Mouse (Mus musculus): ENCODE measurements around the gene Lrp5. TPM values are rescaled to one million over a fixed set of nuclear protein-coding genes. Genes with fewer than 3 reads are reported as not detected.
A peak's percentile ranks its signal among the peaks of the same experiment; 100 is the strongest.

Lrp5 gene
- total and polyA plus RNA-seq, 2 experiments from 2014 or later = 0.58 to 15.0 TPM

DNA sequence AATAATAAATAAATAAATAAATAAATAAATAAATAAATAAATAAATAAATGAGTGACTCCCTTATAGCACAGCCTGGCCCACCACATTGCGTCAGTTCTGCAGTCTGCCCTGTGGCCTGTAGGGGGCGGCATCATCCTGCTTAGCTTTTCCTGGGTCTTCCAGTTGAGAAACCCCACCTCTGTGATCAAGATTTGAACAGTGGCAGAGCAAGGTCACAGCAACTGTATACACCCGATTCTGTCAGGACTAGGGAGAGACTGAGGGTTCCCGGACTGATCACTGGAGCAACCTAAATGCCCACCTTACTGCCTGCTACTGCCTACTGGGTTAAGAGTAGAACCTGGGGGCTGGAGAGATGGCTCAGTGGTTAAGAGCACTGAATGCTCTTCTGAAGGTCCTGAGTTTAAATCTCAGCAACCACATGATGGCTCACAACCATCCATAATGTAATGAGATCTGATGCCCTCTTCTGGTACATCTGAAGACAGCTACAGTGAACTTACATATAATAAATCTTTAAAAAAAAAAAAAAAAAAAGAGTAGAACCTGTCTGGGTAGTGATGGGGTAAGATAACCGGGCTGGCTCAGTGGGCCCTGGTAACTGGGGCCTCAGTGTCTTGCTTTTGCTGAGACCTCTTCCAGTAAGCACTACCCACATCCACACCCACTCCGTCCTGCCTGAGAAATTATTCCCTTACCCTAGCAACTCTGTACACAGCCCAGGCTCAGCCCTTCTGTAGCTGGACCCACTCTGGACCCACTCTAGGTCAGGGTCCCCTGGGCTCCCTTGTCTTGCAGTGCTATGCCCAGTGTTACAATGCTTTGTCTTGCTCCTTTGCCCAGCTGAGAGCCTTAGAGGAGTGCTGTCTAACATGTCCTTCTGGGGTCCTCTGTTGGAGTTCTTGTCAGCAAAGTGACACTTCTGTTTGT is 13.4 kb upstream of the Lrp5 start:
- Histone ChIP-seq H3K27me3 (ENCODE audit: insufficient read depth, low read length) (no peaks in the 10 kb centered on the region), H3K4me3 (ENCODE audit: low read depth, low read length) (no peak overlapping the region), H3K4me2 (ENCODE audit: low read depth, low read length, poor library complexity, severe bottlenecking) (no peak overlapping the region), H3K9ac (replicated peaks; ENCODE audit: low read length, poor library complexity, severe bottlenecking) (no peak overlapping the region), H3K36me3 (ENCODE audit: insufficient read depth, low read length) (no peaks in the 10 kb centered on the region), H3K9me3 (ENCODE audit: low read length) (no peaks in the 10 kb centered on the region), H3K27ac (ENCODE audit: low read depth, low read length) (no peak overlapping the region), H3K4me1 (ENCODE audit: insufficient read depth, low read length) (no peaks in the 10 kb centered on the region)
- no peak for ATAC-seq (ENCODE audit: low FRiP score)
- peak; percentile 70 for TF ChIP-seq CTCF (IDR thresholded peaks at IDR 0.05)
- DNase-seq (ENCODE audit: low spot score) = peak; percentile 70
- WGBS = 38% methylated on average over 6 of the region's 6 CpGs

DNA sequence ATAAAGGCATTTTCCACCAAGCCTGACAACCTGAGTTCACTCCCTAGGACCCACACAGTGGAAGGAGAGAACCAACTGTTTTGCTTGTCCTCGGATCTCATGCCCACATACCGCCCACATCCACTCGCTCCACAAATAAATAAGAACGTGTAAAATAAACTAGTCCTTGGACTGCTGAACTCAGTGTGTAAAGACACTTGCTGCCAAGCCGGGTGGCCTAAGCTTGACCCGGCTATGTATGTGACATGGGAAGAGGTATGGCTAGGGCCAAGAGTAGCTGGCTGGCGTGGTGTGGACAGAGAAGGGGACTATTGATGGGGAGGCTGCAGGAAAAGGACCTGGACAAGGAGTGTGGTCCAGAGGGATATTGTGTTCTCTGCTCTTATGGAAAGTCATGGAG is 11.7 kb upstream of the Lrp5 start:
- Histone ChIP-seq H3K36me3 (ENCODE audit: insufficient read depth, low read length) (no peaks in the 10 kb centered on the region), H3K4me3 (ENCODE audit: low read depth, low read length) (no peak overlapping the region), H3K4me2 (ENCODE audit: low read depth, low read length, poor library complexity, severe bottlenecking) (no peak overlapping the region), H3K27me3 (ENCODE audit: insufficient read depth, low read length) (no peaks in the 10 kb centered on the region), H3K4me1 (ENCODE audit: insufficient read depth, low read length) (no peaks in the 10 kb centered on the region), H3K27ac (ENCODE audit: low read depth, low read length) (no peak overlapping the region), H3K9ac (replicated peaks; ENCODE audit: low read length, poor library complexity, severe bottlenecking) (no peak overlapping the region), H3K9me3 (ENCODE audit: low read length) (no peaks in the 10 kb centered on the region)
- ATAC-seq (ENCODE audit: low FRiP score) (no peak), DNase-seq (ENCODE audit: low spot score) (no peak)
- no peak for TF ChIP-seq CTCF (IDR thresholded peaks at IDR 0.05)
- 86% methylated on average over 7 of the region's 7 CpGs for WGBS

DNA sequence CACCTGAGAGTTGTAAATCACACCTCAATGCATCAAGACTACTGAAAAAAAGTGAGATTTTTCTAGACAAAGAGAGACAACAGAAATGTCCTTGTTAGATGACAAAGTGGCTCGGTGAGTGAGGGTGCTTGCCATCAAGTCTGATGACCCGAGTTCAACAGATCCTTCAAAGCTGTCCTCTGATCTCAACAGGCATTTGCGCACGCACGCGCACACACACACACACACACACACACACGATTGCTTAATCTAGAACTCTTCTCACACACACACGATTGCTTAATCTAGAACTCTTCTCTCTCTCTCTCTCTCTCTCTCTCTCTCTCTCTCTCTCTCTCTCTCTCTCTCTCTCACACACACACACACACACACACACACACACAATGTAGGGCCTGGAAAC is 9.6 kb upstream of the Lrp5 start:
- whole genome bisulfite sequencing = 94% methylated on average over 8 of the region's 8 CpGs

DNA sequence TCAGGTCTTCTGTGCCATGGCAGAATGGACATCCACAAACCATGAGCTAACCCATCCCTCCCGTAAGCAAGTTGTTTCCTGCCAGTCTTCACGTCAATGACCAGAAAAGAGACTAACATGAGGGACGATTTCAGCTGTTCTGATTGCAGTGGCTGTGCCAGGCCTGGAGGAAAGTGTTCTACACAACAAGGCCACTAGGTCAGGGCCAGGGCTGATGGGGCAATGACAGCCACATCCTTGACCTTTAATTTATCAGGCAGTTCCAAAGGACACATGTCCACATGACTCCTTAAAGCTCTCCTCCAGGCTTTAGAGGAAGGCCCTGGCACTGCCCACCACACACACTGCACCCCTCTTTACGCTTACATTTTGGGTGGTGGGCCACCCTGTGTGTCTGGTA is 9.1 kb upstream of the Lrp5 start:
- no peak overlapping the region for H3K4me2 ChIP-seq (ENCODE audit: low read depth, low read length, poor library complexity, severe bottlenecking)
- no peak for TF ChIP-seq CTCF (IDR thresholded peaks at IDR 0.05)
- no peaks in the 10 kb centered on the region for H3K27me3 ChIP-seq (ENCODE audit: insufficient read depth, low read length)
- no peak overlapping the region for H3K9ac ChIP-seq (replicated peaks; ENCODE audit: low read length, poor library complexity, severe bottlenecking)
- WGBS = 78% methylated on average over 4 of the region's 4 CpGs
- no peaks in the 10 kb centered on the region for H3K4me1 ChIP-seq (ENCODE audit: insufficient read depth, low read length)
- no peaks in the 10 kb centered on the region for H3K36me3 ChIP-seq (ENCODE audit: insufficient read depth, low read length)
- H3K9me3 ChIP-seq (ENCODE audit: low read length) = no peaks in the 10 kb centered on the region
- ATAC-seq (ENCODE audit: low FRiP score) = no peak
- H3K4me3 ChIP-seq (ENCODE audit: low read depth, low read length) = no peak overlapping the region
- H3K27ac ChIP-seq (ENCODE audit: low read depth, low read length) = no peak overlapping the region
- no peak for DNase-seq (ENCODE audit: low spot score)

More for the DNA sequence above, 9.6 kb upstream of the Lrp5 start:
- Histone ChIP-seq H3K27ac (ENCODE audit: low read depth, low read length) (no peak overlapping the region), H3K4me2 (ENCODE audit: low read depth, low read length, poor library complexity, severe bottlenecking) (no peak overlapping the region), H3K9ac (replicated peaks; ENCODE audit: low read length, poor library complexity, severe bottlenecking) (no peak overlapping the region), H3K36me3 (ENCODE audit: insufficient read depth, low read length) (no peaks in the 10 kb centered on the region), H3K4me1 (ENCODE audit: insufficient read depth, low read length) (no peaks in the 10 kb centered on the region), H3K9me3 (ENCODE audit: low read length) (no peaks in the 10 kb centered on the region), H3K27me3 (ENCODE audit: insufficient read depth, low read length) (no peaks in the 10 kb centered on the region), H3K4me3 (ENCODE audit: low read depth, low read length) (no peak overlapping the region)
- no peak for TF ChIP-seq CTCF (IDR thresholded peaks at IDR 0.05)
- no peak for DNase-seq (ENCODE audit: low spot score)
- ATAC-seq (ENCODE audit: low FRiP score) = no peak

DNA sequence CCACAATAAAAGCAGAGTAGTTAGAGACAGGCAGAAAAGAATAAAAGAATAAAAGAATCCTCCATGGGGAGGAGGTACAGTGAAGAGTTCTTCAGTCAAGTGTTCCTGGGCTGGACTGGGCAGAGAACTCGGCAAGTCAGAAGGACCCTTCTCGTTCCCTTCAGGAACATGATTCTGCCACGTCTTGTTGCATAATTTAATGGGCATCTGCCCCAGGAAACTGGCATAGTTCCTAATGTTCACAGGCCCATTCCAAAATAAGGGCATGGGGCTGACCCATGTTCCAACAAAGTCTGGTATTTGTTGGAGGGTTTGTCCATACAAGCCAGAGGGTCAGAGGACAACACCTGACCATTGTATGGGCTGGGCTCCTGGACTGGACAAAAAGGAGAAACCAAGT is 8.6 kb upstream of the Lrp5 start:
- no peaks in the 10 kb centered on the region for H3K36me3 ChIP-seq (ENCODE audit: insufficient read depth, low read length)
- no peak for ATAC-seq (ENCODE audit: low FRiP score)
- no peak overlapping the region for H3K9ac ChIP-seq (replicated peaks; ENCODE audit: low read length, poor library complexity, severe bottlenecking)
- no peaks in the 10 kb centered on the region for H3K27me3 ChIP-seq (ENCODE audit: insufficient read depth, low read length)
- no peak overlapping the region for H3K27ac ChIP-seq (ENCODE audit: low read depth, low read length)
- 87% methylated on average over 3 of the region's 3 CpGs for WGBS
- H3K4me1 ChIP-seq (ENCODE audit: insufficient read depth, low read length) = no peaks in the 10 kb centered on the region
- H3K9me3 ChIP-seq (ENCODE audit: low read length) = no peaks in the 10 kb centered on the region
- no peak for DNase-seq (ENCODE audit: low spot score)
- H3K4me3 ChIP-seq (ENCODE audit: low read depth, low read length) = no peak overlapping the region
- TF ChIP-seq CTCF (IDR thresholded peaks at IDR 0.05) = no peak
- no peak overlapping the region for H3K4me2 ChIP-seq (ENCODE audit: low read depth, low read length, poor library complexity, severe bottlenecking)

DNA sequence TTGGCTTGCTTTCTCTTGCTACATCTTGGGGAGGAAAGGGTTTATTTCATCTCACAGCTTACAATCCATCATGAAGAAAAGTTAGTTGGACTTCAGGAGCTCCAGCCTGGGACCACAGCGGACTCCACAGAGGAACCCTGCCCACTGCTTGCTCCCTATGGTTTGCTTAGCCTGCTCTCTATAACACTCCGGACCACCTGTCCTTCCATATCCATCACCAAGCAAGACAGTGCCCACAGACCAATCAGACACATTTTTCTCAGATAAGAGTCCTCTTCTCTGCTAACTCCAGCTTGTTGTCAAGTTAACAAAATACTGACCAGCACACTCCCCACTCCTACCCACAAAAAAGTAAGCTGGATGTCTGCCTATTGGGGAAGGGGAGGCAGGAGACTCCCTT is 8.1 kb upstream of the Lrp5 start:
- WGBS = 83% methylated on average over 2 of the region's 2 CpGs

More for the DNA sequence above, 8.1 kb upstream of the Lrp5 start:
- no peak for ATAC-seq (ENCODE audit: low FRiP score)
- no peak for DNase-seq (ENCODE audit: low spot score)
- H3K4me3 ChIP-seq (ENCODE audit: low read depth, low read length) = no peak overlapping the region
- no peaks in the 10 kb centered on the region for H3K27me3 ChIP-seq (ENCODE audit: insufficient read depth, low read length)
- no peak overlapping the region for H3K27ac ChIP-seq (ENCODE audit: low read depth, low read length)
- no peaks in the 10 kb centered on the region for H3K36me3 ChIP-seq (ENCODE audit: insufficient read depth, low read length)
- no peak overlapping the region for H3K9ac ChIP-seq (replicated peaks; ENCODE audit: low read length, poor library complexity, severe bottlenecking)
- H3K4me1 ChIP-seq (ENCODE audit: insufficient read depth, low read length) = no peaks in the 10 kb centered on the region
- H3K9me3 ChIP-seq (ENCODE audit: low read length) = no peaks in the 10 kb centered on the region
- TF ChIP-seq CTCF (IDR thresholded peaks at IDR 0.05) = no peak
- no peak overlapping the region for H3K4me2 ChIP-seq (ENCODE audit: low read depth, low read length, poor library complexity, severe bottlenecking)
